Mouse (Mus musculus): ENCODE data around the gene Krt81.

DNA sequence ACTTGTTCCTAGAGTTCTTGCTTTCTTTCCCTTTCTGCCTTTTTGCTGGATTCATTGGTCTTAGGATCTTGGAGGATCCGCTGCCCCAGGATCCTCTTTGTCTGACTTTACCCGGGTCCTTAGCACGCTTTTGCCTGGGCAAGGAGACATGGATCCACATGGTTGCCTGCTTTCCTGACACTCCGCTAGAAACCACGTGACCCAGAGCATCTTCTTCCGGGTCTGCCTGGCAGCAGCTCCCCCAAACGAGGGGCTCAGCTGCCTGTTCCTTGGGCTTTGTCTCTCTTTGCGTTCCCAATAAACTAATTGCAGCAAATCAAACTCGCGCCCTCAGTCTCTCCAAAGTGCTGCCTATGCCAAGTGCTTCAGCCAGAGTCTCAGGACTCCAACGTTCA, 16.1 kb upstream of the Krt81 start:
- TF ChIP-seq TAL1 (IDR thresholded peaks at IDR 0.05; ENCODE audit: low read length): no peak
- TF ChIP-seq GATA1 (IDR thresholded peaks at IDR 0.05; ENCODE audit: low read length): no peak
